Mouse (Mus musculus): ENCODE measurements around the gene Actn4. TPM values are rescaled to one million over a fixed set of nuclear protein-coding genes. Genes with fewer than 3 reads are reported as not detected.
A peak's percentile ranks its signal among the peaks of the same experiment; 100 is the strongest.
"Not testable (repeated sequence)": the region's sequence is repeated elsewhere in the genome, so short reads cannot be mapped to it uniquely, and the experiment has no call there.

The Actn4 gene
- polyA plus RNA-seq, 1 experiment from 2014 or later: 235 TPM

GRCm38 (mm10) chr7:28983849-28984248 is 21.7 kb upstream of the Actn4 start:
- Histone ChIP-seq H3K4me1 (peaks cover 28% of the 10 kb centered on the region), H3K27me3 (ENCODE audit: poor library complexity, severe bottlenecking) (no peaks in the 10 kb centered on the region), H3K27ac (no peak overlapping the region), H3K4me3 (no peak overlapping the region), H3K9me3 (no peaks in the 10 kb centered on the region), H3K36me3 (replicated peaks) (peaks cover 14% of the 10 kb centered on the region)
- DNase-seq (ENCODE audit: extremely low spot score, low spot score): no peak
- 75% methylated on average over 4 of the region's 4 CpGs for WGBS

- no peak for DNase-seq (ENCODE audit: extremely low spot score, low spot score)
- Histone ChIP-seq H3K4me1 (peaks cover 28% of the 10 kb centered on the region), H3K36me3 (replicated peaks) (peaks cover 21% of the 10 kb centered on the region), H3K4me3 (peak overlapping the region; percentile 89), H3K9me3 (no peaks in the 10 kb centered on the region), H3K27ac (peak overlapping the region; percentile 92), H3K27me3 (ENCODE audit: poor library complexity, severe bottlenecking) (no peaks in the 10 kb centered on the region)
- 72% methylated on average over 11 of the region's 11 CpGs for WGBS
These were observed 21.0 kb upstream of the Actn4 start for GRCm38 (mm10) chr7:28983141-28983564.

- Histone ChIP-seq H3K9me3 (no peaks in the 10 kb centered on the region), H3K36me3 (replicated peaks) (peaks cover 28% of the 10 kb centered on the region), H3K4me3 (peak overlapping the region; percentile 89), H3K4me1 (peaks cover 28% of the 10 kb centered on the region), H3K27me3 (ENCODE audit: poor library complexity, severe bottlenecking) (no peaks in the 10 kb centered on the region), H3K27ac (peak overlapping the region; percentile 92)
- WGBS: 14% methylated on average over 19 of the region's 19 CpGs
- DNase-seq (ENCODE audit: extremely low spot score, low spot score): no peak
These were observed 20.3 kb upstream of the Actn4 start for GRCm38 (mm10) chr7:28982274-28983013.

- Histone ChIP-seq H3K27me3 (ENCODE audit: poor library complexity, severe bottlenecking) (no peaks in the 10 kb centered on the region), H3K36me3 (replicated peaks) (peaks cover 34% of the 10 kb centered on the region), H3K27ac (peak within 1 kb of the TSS; percentile 92), H3K4me3 (peak within 1 kb of the TSS; percentile 89), H3K9me3 (no peaks in the 10 kb centered on the region), H3K4me1 (peaks cover 28% of the 10 kb centered on the region)
- DNase-seq (ENCODE audit: extremely low spot score, low spot score): peak; percentile 96
- under 1% methylated on average over 36 of the region's 36 CpGs for WGBS
These were observed 19.6 kb upstream of the Actn4 start, which contains the start of the genes Eif3k and Map4k1 for GRCm38 (mm10) chr7:28981651-28982273. TSS of gene Eif3k (minus strand) at chr7:28981864. TSS of gene Map4k1 (plus strand) at chr7:28982050.

GRCm38 (mm10) chr7:28977556-28977955 is 15.4 kb upstream of the Actn4 start:
- H3K4me3 ChIP-seq: no peak overlapping the region
- no peaks in the 10 kb centered on the region for H3K27me3 ChIP-seq (ENCODE audit: poor library complexity, severe bottlenecking)
- H3K36me3 ChIP-seq (replicated peaks): peaks cover 72% of the 10 kb centered on the region
- 95% methylated on average over 9 of the region's 9 CpGs for WGBS
- no peak for DNase-seq (ENCODE audit: extremely low spot score, low spot score)
- H3K4me1 ChIP-seq: peaks cover 16% of the 10 kb centered on the region
- no peak overlapping the region for H3K27ac ChIP-seq
- no peaks in the 10 kb centered on the region for H3K9me3 ChIP-seq

GRCm38 (mm10) chr7:28973025-28973424 is 10.9 kb upstream of the Actn4 start:
- Histone ChIP-seq H3K4me1 (0 out of 2 replicates have a peak, but pooled peaks cover 4% of the 10 kb centered on the region), H3K27ac (no peak overlapping the region), H3K27me3 (ENCODE audit: poor library complexity, severe bottlenecking) (no peaks in the 10 kb centered on the region), H3K36me3 (replicated peaks) (peaks cover 90% of the 10 kb centered on the region), H3K4me3 (no peak overlapping the region), H3K9me3 (no peaks in the 10 kb centered on the region)
- 83% methylated on average over 8 of the region's 8 CpGs for WGBS
- no peak for DNase-seq (ENCODE audit: extremely low spot score, low spot score)

- Histone ChIP-seq H3K36me3 (replicated peaks) (peaks cover 85% of the 10 kb centered on the region), H3K27me3 (ENCODE audit: poor library complexity, severe bottlenecking) (no peaks in the 10 kb centered on the region), H3K9me3 (no peaks in the 10 kb centered on the region), H3K27ac (no peak overlapping the region), H3K4me1 (0 out of 2 replicates have a peak, but pooled peaks cover 4% of the 10 kb centered on the region), H3K4me3 (no peak overlapping the region)
- WGBS: 69% methylated on average over 8 of the region's 8 CpGs
- peak; percentile 81 for DNase-seq (ENCODE audit: extremely low spot score, low spot score)
These were observed 10.4 kb upstream of the Actn4 start for GRCm38 (mm10) chr7:28972542-28972985.

GRCm38 (mm10) chr7:28971770-28972269 is 9.7 kb upstream of the Actn4 start:
- Histone ChIP-seq H3K4me3 (no peak overlapping the region), H3K36me3 (replicated peaks) (peaks cover 78% of the 10 kb centered on the region), H3K27ac (no peak overlapping the region), H3K4me1 (0 out of 2 replicates have a peak, but pooled peaks cover 5% of the 10 kb centered on the region), H3K9me3 (no peaks in the 10 kb centered on the region), H3K27me3 (ENCODE audit: poor library complexity, severe bottlenecking) (no peaks in the 10 kb centered on the region)
- 95% methylated on average over 6 of the region's 6 CpGs for WGBS
- no peak for DNase-seq (ENCODE audit: extremely low spot score, low spot score)

- Histone ChIP-seq H3K27me3 (ENCODE audit: poor library complexity, severe bottlenecking) (no peaks in the 10 kb centered on the region), H3K27ac (no peak overlapping the region), H3K9me3 (no peaks in the 10 kb centered on the region), H3K4me1 (0 out of 2 replicates have a peak, but pooled peaks cover 7% of the 10 kb centered on the region), H3K4me3 (no peak overlapping the region; the same call in 1 of the 2 replicates), H3K36me3 (replicated peaks) (peaks cover 70% of the 10 kb centered on the region)
- DNase-seq (ENCODE audit: extremely low spot score, low spot score): no peak
- WGBS: 85% methylated on average over 7 of the region's 7 CpGs
These were observed 8.9 kb upstream of the Actn4 start for GRCm38 (mm10) chr7:28971029-28971428.

GRCm38 (mm10) chr7:28969672-28970394 is 7.7 kb upstream of the Actn4 start:
- peaks cover 61% of the 10 kb centered on the region for H3K36me3 ChIP-seq (replicated peaks)
- no peak overlapping the region for H3K4me3 ChIP-seq
- no peak overlapping the region for H3K27ac ChIP-seq
- H3K9me3 ChIP-seq: no peaks in the 10 kb centered on the region
- H3K27me3 ChIP-seq (ENCODE audit: poor library complexity, severe bottlenecking): no peaks in the 10 kb centered on the region
- DNase-seq (ENCODE audit: extremely low spot score, low spot score): no peak
- WGBS: 84% methylated on average over 12 of the region's 12 CpGs
- H3K4me1 ChIP-seq: peaks cover 7% of the 10 kb centered on the region; the same call in 1 of the 2 replicates

- no peak for DNase-seq (ENCODE audit: extremely low spot score, low spot score)
- 97% methylated on average over 1 of the region's 1 CpGs for WGBS
- H3K4me3 ChIP-seq: no peak overlapping the region
- H3K4me1 ChIP-seq: peaks cover 11% of the 10 kb centered on the region; the same call in 1 of the 2 replicates
- peaks cover 55% of the 10 kb centered on the region for H3K36me3 ChIP-seq (replicated peaks)
- no peaks in the 10 kb centered on the region for H3K27me3 ChIP-seq (ENCODE audit: poor library complexity, severe bottlenecking)
- no peaks in the 10 kb centered on the region for H3K9me3 ChIP-seq
- no peak overlapping the region for H3K27ac ChIP-seq
These were observed 7.1 kb upstream of the Actn4 start for GRCm38 (mm10) chr7:28969271-28969670.

- 92% methylated on average over 8 of the region's 8 CpGs for WGBS
- not testable (repeated sequence) for H3K27me3 ChIP-seq (ENCODE audit: poor library complexity, severe bottlenecking); H3K4me3 ChIP-seq; H3K27ac ChIP-seq; H3K9me3 ChIP-seq; DNase-seq (ENCODE audit: extremely low spot score, low spot score)
- H3K4me1 ChIP-seq: peaks cover 17% of the 10 kb centered on the region
- H3K36me3 ChIP-seq (replicated peaks): peaks cover 44% of the 10 kb centered on the region
These were observed 6.0 kb upstream of the Actn4 start for GRCm38 (mm10) chr7:28968120-28968519.

Data from forebrain, embryonic 10.5 days (tissue).